Mouse (Mus musculus) hindbrain, embryonic 16.5 days (tissue): ENCODE measurements around the gene Npm3. TPM values are rescaled to one million over a fixed set of nuclear protein-coding genes. Genes with fewer than 3 reads are reported as not detected.

Experiments used
- ATAC-seq: fragments of 200-750 bp; cut with Nextera tagmentation; 2 replicates; pipeline ENCODE4 v1.8.0; 2017; ENCODE audit warnings: moderate TSS enrichment, moderate library complexity
- H3K27ac ChIP-seq: fragments of 300-500 bp; sonication (generic); 2 replicates; pipeline ENCODE4 v1.5.1; 2014; ENCODE audit warnings: low read depth, mild to moderate bottlenecking, control low read depth, low read length, moderate library complexity
- H3K27me3 ChIP-seq: fragments of 300-500 bp; sonication (generic); replicated peaks from 2 replicates; pipeline ENCODE4 v1.6.1; 2014; ENCODE audit warnings: low read length; ENCODE audit not compliant: control insufficient read depth, insufficient read depth
- H3K36me3 ChIP-seq: fragments of 300-500 bp; sonication (generic); 2 replicates; pipeline ENCODE4 v1.6.1; 2014; ENCODE audit warnings: mild to moderate bottlenecking, low read length, moderate library complexity, mixed read lengths; ENCODE audit not compliant: control insufficient read depth, insufficient read depth
- H3K4me1 ChIP-seq: fragments of 300-500 bp; sonication (generic); 2 replicates; pipeline ENCODE4 v1.6.1; 2014; ENCODE audit warnings: low read depth, low read length; ENCODE audit not compliant: control insufficient read depth, insufficient read depth
- H3K4me2 ChIP-seq: fragments of 300-500 bp; sonication (generic); 2 replicates; pipeline ENCODE4 v1.6.1; 2014; ENCODE audit warnings: mild to moderate bottlenecking, low read length, control low read depth, moderate library complexity
- H3K4me3 ChIP-seq: fragments of 300-500 bp; sonication (generic); 2 replicates; pipeline ENCODE4 v1.5.1; 2014; ENCODE audit warnings: mild to moderate bottlenecking, low read length, control low read depth, moderate library complexity
- H3K9ac ChIP-seq: fragments of 300-500 bp; sonication (generic); 2 replicates; pipeline ENCODE4 v1.6.1; 2014; ENCODE audit warnings: low read depth, mild to moderate bottlenecking, control low read depth, low read length, moderate library complexity
- H3K9me3 ChIP-seq: fragments of 300-500 bp; sonication (generic); 2 replicates; pipeline ENCODE4 v1.6.1; 2014; ENCODE audit warnings: mild to moderate bottlenecking, low read length, moderate library complexity; ENCODE audit not compliant: control insufficient read depth
- WGBS: fragments of 180-500 bp; shearing (Covaris S2); extraction: QIAGEN DNeasy Blood & Tissue Kit; methylation state at CpG from one replicate; pipeline ENCODE4 v1.1.7; 2014; 5-methylcytosine and 5-hydroxymethylcytosine counted together
- polyA plus RNA-seq: library from polyadenylated mRNA; unstranded; fragments of >200 nt; fragmentation: Nextera tagmentation; extraction: Ambion mirVana; gene quantifications from 2 replicates; pipeline ENCODE4 v1.2.1, GENCODE M21; 2015

Gene Npm3
- polyA plus RNA-seq, 1 experiment from 2014 or later: 5.7 TPM

GRCm38 (mm10) chr19:45738521-45738920 is 10.9 kb downstream of the Npm3 start:
- Histone ChIP-seq H3K9ac (no peak overlapping the region), H3K4me1 (peaks cover 22% of the 10 kb centered on the region), H3K27me3 (peaks cover 86% of the 10 kb centered on the region), H3K9me3 (no peaks in the 10 kb centered on the region), H3K4me2 (no peak overlapping the region), H3K4me3 (no peak overlapping the region), H3K36me3 (no peaks in the 10 kb centered on the region), H3K27ac (no peak overlapping the region)
- no peak for ATAC-seq
- 63% methylated on average over 5 of the region's 5 CpGs for WGBS

GRCm38 (mm10) chr19:45737846-45738484 is 11.4 kb downstream of the Npm3 start:
- no peak overlapping the region for H3K4me2 ChIP-seq
- no peaks in the 10 kb centered on the region for H3K9me3 ChIP-seq
- ATAC-seq: no peak
- H3K9ac ChIP-seq: no peak overlapping the region
- peaks cover 87% of the 10 kb centered on the region for H3K27me3 ChIP-seq
- H3K36me3 ChIP-seq: no peaks in the 10 kb centered on the region
- H3K4me1 ChIP-seq: peaks cover 19% of the 10 kb centered on the region
- WGBS: 61% methylated on average over 10 of the region's 10 CpGs
- H3K27ac ChIP-seq: no peak overlapping the region
- no peak overlapping the region for H3K4me3 ChIP-seq

DNA sequence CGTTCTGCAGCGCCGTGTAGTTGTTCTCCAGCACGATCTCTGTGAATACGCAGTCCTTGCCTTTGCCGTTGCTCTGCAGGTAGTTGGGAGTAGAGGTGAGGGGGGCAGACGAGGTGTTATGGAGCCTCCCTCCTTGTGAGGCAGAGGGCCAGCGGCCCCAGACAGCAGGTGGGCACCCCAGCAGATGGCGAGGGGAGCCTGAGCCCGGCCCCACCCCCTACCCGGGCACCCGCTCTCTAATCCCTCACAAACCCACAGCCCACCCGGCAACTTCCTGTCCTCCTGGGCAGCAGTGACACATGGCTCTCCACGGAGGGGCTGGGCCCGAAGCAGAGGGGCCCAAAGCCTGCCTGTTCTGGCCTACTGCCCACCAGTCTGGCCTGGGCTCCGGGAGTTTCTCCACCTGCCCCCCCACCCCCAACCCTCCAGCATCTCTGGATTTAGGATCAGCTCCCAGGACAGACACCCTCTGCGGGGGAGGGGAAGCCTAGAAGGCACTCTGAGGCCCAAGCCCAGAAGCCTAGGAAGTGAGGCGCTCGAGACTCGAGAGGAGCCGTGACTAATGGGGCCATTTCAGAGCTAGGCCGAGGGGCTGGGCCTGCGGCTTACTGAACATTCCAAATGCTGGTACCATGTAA is 12.1 kb downstream of the Npm3 start:
- H3K9ac ChIP-seq: peak overlapping the region; percentile 51
- ATAC-seq: peak; percentile 62
- H3K9me3 ChIP-seq: no peaks in the 10 kb centered on the region
- H3K27ac ChIP-seq: no peak overlapping the region; the same call in 1 of the 2 replicates
- H3K36me3 ChIP-seq: no peaks in the 10 kb centered on the region
- H3K4me1 ChIP-seq: peaks cover 12% of the 10 kb centered on the region
- H3K4me3 ChIP-seq: peak overlapping the region; percentile 29
- WGBS: 7% methylated on average over 23 of the region's 23 CpGs
- peak overlapping the region; percentile 57 for H3K4me2 ChIP-seq
- H3K27me3 ChIP-seq: peaks cover 90% of the 10 kb centered on the region

DNA sequence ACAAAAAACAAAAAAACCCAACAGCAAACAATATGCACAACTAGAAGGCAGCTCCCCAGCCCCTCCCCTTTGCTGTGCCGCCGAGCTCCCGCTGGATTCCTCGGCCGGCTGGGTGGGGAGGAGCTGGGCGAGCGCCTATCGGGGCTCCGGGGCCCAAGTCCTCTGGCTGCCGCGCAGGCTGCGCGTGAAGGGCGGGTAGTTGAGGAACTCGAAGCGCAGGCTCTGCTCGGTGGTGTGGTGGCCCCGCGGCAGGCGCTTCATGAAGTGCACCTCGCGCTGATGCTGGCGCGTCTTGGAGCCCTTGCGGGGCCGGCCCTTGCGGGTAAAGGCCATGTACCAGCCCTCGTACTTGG is 12.6 kb downstream of the Npm3 start:
- peak overlapping the region; percentile 51 for H3K9ac ChIP-seq
- peaks cover 90% of the 10 kb centered on the region for H3K27me3 ChIP-seq
- ATAC-seq: peak; percentile 46; the same call in 1 of the 2 replicates

GRCm38 (mm10) chr19:45736241-45736640 is 13.2 kb downstream of the Npm3 start:
- H3K4me1 ChIP-seq: peaks cover 6% of the 10 kb centered on the region
- no peak overlapping the region for H3K4me2 ChIP-seq
- H3K27me3 ChIP-seq: peaks cover 90% of the 10 kb centered on the region
- no peaks in the 10 kb centered on the region for H3K9me3 ChIP-seq
- no peak for ATAC-seq
- 17% methylated on average over 1 of the region's 1 CpGs for WGBS
- no peak overlapping the region for H3K4me3 ChIP-seq
- H3K27ac ChIP-seq: no peak overlapping the region
- no peak overlapping the region for H3K9ac ChIP-seq
- H3K36me3 ChIP-seq: no peaks in the 10 kb centered on the region

More for the DNA sequence above, 12.6 kb downstream of the Npm3 start:
- WGBS: 1% methylated on average over 26 of the region's 28 CpGs
- Histone ChIP-seq H3K4me3 (peak overlapping the region; percentile 29), H3K9me3 (no peaks in the 10 kb centered on the region), H3K27ac (no peak overlapping the region; the same call in 1 of the 2 replicates), H3K36me3 (no peaks in the 10 kb centered on the region), H3K4me2 (peak overlapping the region; percentile 57), H3K4me1 (peaks cover 9% of the 10 kb centered on the region)

DNA sequence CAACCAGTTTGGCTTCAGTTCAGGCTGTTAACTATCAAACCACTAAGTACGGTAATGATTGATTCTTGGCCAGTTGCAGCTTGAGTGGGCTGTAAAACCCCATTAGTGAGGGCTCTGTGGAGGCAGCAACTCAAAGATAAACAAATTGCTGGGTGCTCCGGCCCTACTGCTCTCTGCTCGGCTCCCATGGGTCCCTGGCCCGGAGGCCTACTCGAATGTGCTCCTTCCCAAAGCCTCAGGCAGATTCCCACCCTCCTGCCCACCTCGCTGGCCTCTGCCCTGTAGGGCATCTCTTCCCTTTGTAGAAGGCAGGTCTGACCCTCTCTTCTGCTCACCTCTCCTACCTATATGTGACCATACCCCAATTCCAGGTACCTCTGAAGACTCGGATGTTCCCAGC is 14.6 kb downstream of the Npm3 start:
- WGBS: 41% methylated on average over 7 of the region's 7 CpGs
- no peak for ATAC-seq
- no peak overlapping the region for H3K9ac ChIP-seq
- H3K9me3 ChIP-seq: no peaks in the 10 kb centered on the region
- H3K4me1 ChIP-seq: peaks cover 6% of the 10 kb centered on the region
- H3K36me3 ChIP-seq: no peaks in the 10 kb centered on the region
- no peak overlapping the region for H3K4me2 ChIP-seq
- H3K27ac ChIP-seq: no peak overlapping the region
- H3K4me3 ChIP-seq: no peak overlapping the region
- peaks cover 88% of the 10 kb centered on the region for H3K27me3 ChIP-seq

DNA sequence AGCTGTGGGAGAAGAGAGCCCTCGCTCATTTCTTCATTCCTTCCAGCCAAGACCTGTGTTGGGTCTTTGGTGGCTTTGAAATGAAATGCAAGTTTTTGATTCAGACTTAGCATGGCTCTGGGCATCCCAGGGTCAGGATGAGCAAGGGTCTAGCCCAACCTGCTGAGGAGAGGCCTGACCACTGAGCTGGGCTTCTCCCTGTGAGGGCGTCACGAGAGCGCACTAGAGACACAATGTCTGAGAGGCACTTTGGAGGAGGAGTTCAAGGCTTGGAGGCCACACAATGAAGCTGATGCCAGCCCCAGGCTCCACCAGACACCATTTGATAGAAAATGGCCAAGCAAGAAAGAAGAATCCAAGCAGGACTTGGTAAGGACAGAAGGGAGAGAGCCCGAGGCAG is 15.2 kb downstream of the Npm3 start:
- 71% methylated on average over 5 of the region's 5 CpGs for WGBS
- ATAC-seq: no peak
- H3K36me3 ChIP-seq: no peaks in the 10 kb centered on the region

GRCm38 (mm10) chr19:45733564-45733963 is 15.8 kb downstream of the Npm3 start:
- no peaks in the 10 kb centered on the region for H3K9me3 ChIP-seq
- no peak for ATAC-seq
- no peak overlapping the region for H3K27ac ChIP-seq
- H3K4me2 ChIP-seq: no peak overlapping the region
- H3K9ac ChIP-seq: no peak overlapping the region
- H3K36me3 ChIP-seq: no peaks in the 10 kb centered on the region
- H3K27me3 ChIP-seq: peaks cover 82% of the 10 kb centered on the region
- WGBS: 13% methylated on average over 10 of the region's 10 CpGs
- H3K4me3 ChIP-seq: no peak overlapping the region
- peaks cover 6% of the 10 kb centered on the region for H3K4me1 ChIP-seq

More for the DNA sequence above, 15.2 kb downstream of the Npm3 start:
- H3K9ac ChIP-seq: no peak overlapping the region
- no peaks in the 10 kb centered on the region for H3K9me3 ChIP-seq
- no peak overlapping the region for H3K4me3 ChIP-seq
- no peak overlapping the region for H3K27ac ChIP-seq
- peaks cover 6% of the 10 kb centered on the region for H3K4me1 ChIP-seq
- peaks cover 84% of the 10 kb centered on the region for H3K27me3 ChIP-seq
- H3K4me2 ChIP-seq: no peak overlapping the region

DNA sequence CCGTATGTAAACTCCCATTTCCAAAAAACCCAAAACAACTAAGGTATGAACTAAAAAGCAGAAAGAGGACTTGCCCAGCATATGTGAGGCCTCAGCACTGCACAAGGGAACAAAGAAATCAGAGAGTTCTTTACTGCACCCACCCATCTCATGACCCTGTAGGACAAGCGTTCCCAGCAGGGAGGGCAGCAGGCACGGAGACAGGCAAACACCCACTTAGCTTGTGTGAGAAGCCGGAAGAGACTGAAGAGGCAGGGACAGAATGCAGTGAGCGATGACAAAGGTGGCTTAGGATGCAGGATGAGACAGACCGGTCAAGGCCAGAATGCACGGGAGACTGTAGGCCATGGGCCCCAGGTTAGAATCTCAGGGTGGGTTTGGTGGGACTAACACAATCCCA is 17.7 kb downstream of the Npm3 start:
- Histone ChIP-seq H3K9me3 (no peaks in the 10 kb centered on the region), H3K4me3 (no peak overlapping the region), H3K27ac (no peak overlapping the region), H3K9ac (no peak overlapping the region), H3K4me2 (no peak overlapping the region), H3K27me3 (peaks cover 80% of the 10 kb centered on the region), H3K36me3 (no peaks in the 10 kb centered on the region), H3K4me1 (no peaks in the 10 kb centered on the region)
- ATAC-seq: no peak
- WGBS: 81% methylated on average over 7 of the region's 7 CpGs
